Mouse (Mus musculus): ENCODE results near the gene Adamts3.

DNA sequence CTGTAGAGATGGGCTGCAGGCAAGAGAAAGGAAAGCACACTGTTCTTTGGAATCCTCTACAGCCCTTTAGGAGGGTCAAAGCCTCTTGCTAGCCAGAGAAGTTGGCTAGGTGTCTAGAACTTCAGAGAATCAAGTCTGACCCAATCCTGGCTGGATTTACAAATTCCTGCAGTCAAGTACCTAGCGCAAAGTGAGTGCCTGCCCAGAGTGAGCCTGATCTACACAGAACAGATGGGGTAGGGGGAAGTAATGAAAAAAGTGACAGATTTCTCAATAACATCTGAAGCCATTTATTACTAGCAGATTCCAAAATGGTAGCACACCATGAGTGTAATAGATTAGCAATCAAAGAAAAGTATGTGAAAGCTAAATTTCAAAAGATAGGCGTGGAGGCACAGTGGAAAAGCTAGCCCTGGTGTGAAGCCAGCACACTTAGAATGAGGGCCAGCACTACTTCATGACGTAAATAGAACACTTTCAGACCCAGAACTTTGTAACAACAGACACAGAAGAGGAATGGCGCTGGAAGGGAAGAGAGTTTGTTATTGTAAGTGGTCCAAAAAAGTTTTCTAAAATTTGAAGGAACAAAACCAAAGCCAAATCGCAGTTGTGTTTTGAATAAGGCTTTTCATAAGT, 82.8 kb downstream of the Adamts3 start:
- TF ChIP-seq CTCF (conservative IDR thresholded peaks at IDR 0.05; ENCODE audit: low read length) = no peak
- no peak for TF ChIP-seq NANOG (IDR thresholded peaks at IDR 0.05; ENCODE audit: borderline replicate concordance, low read length)
